Mouse (Mus musculus): ENCODE measurements around the gene Slc6a16.

GRCm38 (mm10) chr7:45240109-45240508, 776 bp upstream of the Slc6a16 start:
- TF ChIP-seq CTCF (IDR thresholded peaks at IDR 0.05; ENCODE audit: low read depth, low read length) (no peak), POLR2A (IDR thresholded peaks at IDR 0.05; ENCODE audit: extremely low read depth, insufficient read depth, low read length) (no peak)

Data from liver, adult 2 months (tissue).